Mouse (Mus musculus): ENCODE measurements at regions not wholly inside any gene's neighbourhood (a gene's known extent, or its start where the extent isn't known, plus 50 kb on each side); places are given as distances from the start of the nearest gene placed in this dataset.

GRCm38 (mm10) chr2:168380606-168381005 is 99.1 kb upstream of the Kcng1 start:
- Histone ChIP-seq H3K79me2 (ENCODE audit: control insufficient read depth, insufficient read depth) (no peaks in the 10 kb centered on the region), H3K36me3 (ENCODE audit: control insufficient read depth, insufficient read depth) (no peaks in the 10 kb centered on the region), H3K4me2 (ENCODE audit: low read depth) (no peak overlapping the region), H3ac (ENCODE audit: control insufficient read depth, insufficient read length) (no peak overlapping the region), H3K4me3 (no peak overlapping the region), H3K27me3 (ENCODE audit: control insufficient read depth, insufficient read depth, insufficient read length) (peaks cover 18% of the 10 kb centered on the region)
- TF ChIP-seq E2F4 (IDR thresholded peaks at IDR 0.05; ENCODE audit: insufficient read depth) (no peak), REST (IDR thresholded peaks at IDR 0.05; ENCODE audit: insufficient read depth, insufficient read length) (no peak), POLR2AphosphoS2 (IDR thresholded peaks at IDR 0.05; ENCODE audit: insufficient read length, low read depth) (no peak), SRF (IDR thresholded peaks at IDR 0.05; ENCODE audit: control insufficient read depth, insufficient read length, low read depth) (no peak)

- no peak for TF ChIP-seq MAX (IDR thresholded peaks at IDR 0.05; ENCODE audit: low read depth)
- TF ChIP-seq MYOD1 (IDR thresholded peaks at IDR 0.05; ENCODE audit: control insufficient read depth in 1 of 3, insufficient read length in 2 of 3, low read depth in 2 of 3): no peak
- no peak for TF ChIP-seq USF1 (IDR thresholded peaks at IDR 0.05; ENCODE audit: low read depth)
- TF ChIP-seq SRF (IDR thresholded peaks at IDR 0.05; ENCODE audit: control insufficient read depth, insufficient read length, low read depth): no peak
- TF ChIP-seq TCF12 (IDR thresholded peaks at IDR 0.05; ENCODE audit: insufficient read depth, poor library complexity, severe bottlenecking): no peak
- no peak for TF ChIP-seq TCF3 (IDR thresholded peaks at IDR 0.05; ENCODE audit: insufficient read length, low read depth)
- no peak for TF ChIP-seq CEBPB (IDR thresholded peaks at IDR 0.05; ENCODE audit: insufficient read depth, poor library complexity, severe bottlenecking)
- no peak for TF ChIP-seq POLR2A (IDR thresholded peaks at IDR 0.05; ENCODE audit: insufficient read length, low read depth)
- no peak for TF ChIP-seq MYOG (IDR thresholded peaks at IDR 0.05; ENCODE audit: control insufficient read depth in 1 of 3, insufficient read depth in 1 of 3, insufficient read length in 2 of 3, low read depth in 2 of 3)
- no peak for TF ChIP-seq POLR2AphosphoS2 (IDR thresholded peaks at IDR 0.05; ENCODE audit: insufficient read length, low read depth)
- no peak for TF ChIP-seq E2F4 (IDR thresholded peaks at IDR 0.05; ENCODE audit: insufficient read depth)
- TF ChIP-seq REST (IDR thresholded peaks at IDR 0.05; ENCODE audit: insufficient read depth, insufficient read length): no peak
- no peak overlapping the region for H3K4me3 ChIP-seq
- no peaks in the 10 kb centered on the region for H3K36me3 ChIP-seq (ENCODE audit: control insufficient read depth, insufficient read depth)
- H3ac ChIP-seq (ENCODE audit: control insufficient read depth, insufficient read length): no peak overlapping the region
- no peaks in the 10 kb centered on the region for H3K79me2 ChIP-seq (ENCODE audit: control insufficient read depth, insufficient read depth)
- no peak overlapping the region for H3K4me2 ChIP-seq (ENCODE audit: low read depth)
- peaks cover 40% of the 10 kb centered on the region for H3K27me3 ChIP-seq (ENCODE audit: control insufficient read depth, insufficient read depth, insufficient read length)
Measured at GRCm38 (mm10) chr2:168372356-168372755, 90.8 kb upstream of the Kcng1 start.

GRCm38 (mm10) chr2:168371245-168371644 is 89.7 kb upstream of the Kcng1 start:
- no peak overlapping the region for H3ac ChIP-seq (ENCODE audit: control insufficient read depth, insufficient read length)
- H3K36me3 ChIP-seq (ENCODE audit: control insufficient read depth, insufficient read depth): no peaks in the 10 kb centered on the region
- no peak overlapping the region for H3K4me3 ChIP-seq
- H3K4me2 ChIP-seq (ENCODE audit: low read depth): no peak overlapping the region
- TF ChIP-seq USF1 (IDR thresholded peaks at IDR 0.05; ENCODE audit: low read depth): no peak
- no peak for TF ChIP-seq SRF (IDR thresholded peaks at IDR 0.05; ENCODE audit: control insufficient read depth, insufficient read length, low read depth)
- TF ChIP-seq MAX (IDR thresholded peaks at IDR 0.05; ENCODE audit: low read depth): no peak
- TF ChIP-seq POLR2A (IDR thresholded peaks at IDR 0.05; ENCODE audit: insufficient read length, low read depth): no peak
- no peak for TF ChIP-seq MYOD1 (IDR thresholded peaks at IDR 0.05; ENCODE audit: control insufficient read depth in 1 of 3, insufficient read length in 2 of 3, low read depth in 2 of 3)
- no peak for TF ChIP-seq TCF12 (IDR thresholded peaks at IDR 0.05; ENCODE audit: insufficient read depth, poor library complexity, severe bottlenecking)
- no peak for TF ChIP-seq REST (IDR thresholded peaks at IDR 0.05; ENCODE audit: insufficient read depth, insufficient read length)
- no peak for TF ChIP-seq MYOG (IDR thresholded peaks at IDR 0.05; ENCODE audit: control insufficient read depth in 1 of 3, insufficient read depth in 1 of 3, insufficient read length in 2 of 3, low read depth in 2 of 3)
- no peaks in the 10 kb centered on the region for H3K79me2 ChIP-seq (ENCODE audit: control insufficient read depth, insufficient read depth)
- H3K27me3 ChIP-seq (ENCODE audit: control insufficient read depth, insufficient read depth, insufficient read length): peaks cover 49% of the 10 kb centered on the region

GRCm38 (mm10) chr2:168359200-168359599 is 77.7 kb upstream of the Kcng1 start:
- Histone ChIP-seq H3ac (ENCODE audit: control insufficient read depth, insufficient read length) (no peak overlapping the region), H3K4me3 (no peak overlapping the region), H3K4me2 (ENCODE audit: low read depth) (no peak overlapping the region), H3K36me3 (ENCODE audit: control insufficient read depth, insufficient read depth) (no peaks in the 10 kb centered on the region), H3K27me3 (ENCODE audit: control insufficient read depth, insufficient read depth, insufficient read length) (peaks cover 64% of the 10 kb centered on the region), H3K79me2 (ENCODE audit: control insufficient read depth, insufficient read depth) (no peaks in the 10 kb centered on the region)
- TF ChIP-seq E2F4 (IDR thresholded peaks at IDR 0.05; ENCODE audit: insufficient read depth): no peak
- TF ChIP-seq MAX (IDR thresholded peaks at IDR 0.05; ENCODE audit: low read depth): no peak
- no peak for TF ChIP-seq TCF3 (IDR thresholded peaks at IDR 0.05; ENCODE audit: insufficient read length, low read depth)
- TF ChIP-seq REST (IDR thresholded peaks at IDR 0.05; ENCODE audit: insufficient read depth, insufficient read length): no peak
- no peak for TF ChIP-seq CEBPB (IDR thresholded peaks at IDR 0.05; ENCODE audit: insufficient read depth, poor library complexity, severe bottlenecking)
- TF ChIP-seq USF1 (IDR thresholded peaks at IDR 0.05; ENCODE audit: low read depth): no peak
- TF ChIP-seq TCF12 (IDR thresholded peaks at IDR 0.05; ENCODE audit: insufficient read depth, poor library complexity, severe bottlenecking): no peak
- TF ChIP-seq SRF (IDR thresholded peaks at IDR 0.05; ENCODE audit: control insufficient read depth, insufficient read length, low read depth): no peak

GRCm38 (mm10) chr2:168358551-168358950 is 77.0 kb upstream of the Kcng1 start:
- Histone ChIP-seq H3K4me2 (ENCODE audit: low read depth) (no peak overlapping the region), H3ac (ENCODE audit: control insufficient read depth, insufficient read length) (no peak overlapping the region), H3K79me2 (ENCODE audit: control insufficient read depth, insufficient read depth) (no peaks in the 10 kb centered on the region), H3K4me3 (no peak overlapping the region), H3K36me3 (ENCODE audit: control insufficient read depth, insufficient read depth) (no peaks in the 10 kb centered on the region), H3K27me3 (ENCODE audit: control insufficient read depth, insufficient read depth, insufficient read length) (peaks cover 66% of the 10 kb centered on the region)
- TF ChIP-seq E2F4 (IDR thresholded peaks at IDR 0.05; ENCODE audit: insufficient read depth) (no peak), TCF3 (IDR thresholded peaks at IDR 0.05; ENCODE audit: insufficient read length, low read depth) (no peak), MYOD1 (IDR thresholded peaks at IDR 0.05; ENCODE audit: control insufficient read depth in 1 of 3, insufficient read length in 2 of 3, low read depth in 2 of 3) (no peak)
